Mouse (Mus musculus): ENCODE data around the gene Tmem141.

Gene Tmem141

GRCm38 (mm10) chr2:25621229-25622200 is at the start of gene Tmem141:
Tmem141 (minus strand) TSS chr2:25622005.
- in situ Hi-C loops (cut with MboI, MseI) = no loop called here

- in situ Hi-C loops (cut with MboI, MseI) = no loop called here
Measured at GRCm38 (mm10) chr2:25666516-25666915, 44.7 kb upstream of the Tmem141 start.

GRCm38 (mm10) chr2:25664125-25664524 is 42.3 kb upstream of the Tmem141 start:
- in situ Hi-C loops (cut with MboI, MseI) = loop anchor here (5.0 kb wide), 1 partner anchor 38 kb away; the partner anchor contains the start of gene Obp2a

- in situ Hi-C loops (cut with MboI, MseI) = loop anchor here (5.0 kb wide), 1 partner anchor 39 kb away; the partner anchor contains the start of gene Obp2a
Measured at GRCm38 (mm10) chr2:25663511-25663910, 41.7 kb upstream of the Tmem141 start.

GRCm38 (mm10) chr2:25661245-25661970 is 39.6 kb upstream of the Tmem141 start:
- in situ Hi-C loops (cut with MboI, MseI) = loop anchor here (5.0 kb wide), 1 partner anchor 41 kb away; the partner anchor contains the start of gene Obp2a

GRCm38 (mm10) chr2:25660279-25660678 is 38.5 kb upstream of the Tmem141 start:
- in situ Hi-C loops (cut with MboI, MseI) = loop anchor here (5.0 kb wide), 1 partner anchor 42 kb away; the partner anchor contains the start of gene Obp2a

GRCm38 (mm10) chr2:25657652-25658051 is 35.8 kb upstream of the Tmem141 start, which contains the start of gene Lcn5:
Lcn5 (plus strand) TSS chr2:25657952.
- in situ Hi-C loops (cut with MboI, MseI) = no loop called here

GRCm38 (mm10) chr2:25657246-25657645 is 35.4 kb upstream of the Tmem141 start:
- in situ Hi-C loops (cut with MboI, MseI) = no loop called here

- in situ Hi-C loops (cut with MboI, MseI) = no loop called here
Measured at GRCm38 (mm10) chr2:25656691-25657090, 34.9 kb upstream of the Tmem141 start.

- in situ Hi-C loops (cut with MboI, MseI) = loop anchor here (5.0 kb wide), 1 partner anchor 173 kb away; no protein-coding TSS in a partner anchor
Measured at GRCm38 (mm10) chr2:25654502-25654901, 32.7 kb upstream of the Tmem141 start.

GRCm38 (mm10) chr2:25652902-25653301 is 31.1 kb upstream of the Tmem141 start, which contains the start of gene Lcn8:
Lcn8 (plus strand) TSS chr2:25653120.
- in situ Hi-C loops (cut with MboI, MseI) = loop anchor here (5.0 kb wide), 1 partner anchor 174 kb away; no protein-coding TSS in a partner anchor

- in situ Hi-C loops (cut with MboI, MseI) = loop anchor here (5.0 kb wide), 1 partner anchor 272 kb away; no protein-coding TSS in a partner anchor
Measured at GRCm38 (mm10) chr2:25639890-25640289, 18.1 kb upstream of the Tmem141 start.

GRCm38 (mm10) chr2:25634046-25634445 is 12.2 kb upstream of the Tmem141 start:
- in situ Hi-C loops (cut with MboI, MseI) = no loop called here

GRCm38 (mm10) chr2:25633616-25634015 is 11.8 kb upstream of the Tmem141 start:
- in situ Hi-C loops (cut with MboI, MseI) = no loop called here

GRCm38 (mm10) chr2:25628738-25629137 is 6.9 kb upstream of the Tmem141 start:
- in situ Hi-C loops (cut with MboI, MseI) = no loop called here

GRCm38 (mm10) chr2:25627811-25628210 is 6.0 kb upstream of the Tmem141 start, which contains the start of gene Fcna:
Fcna (minus strand) TSS chr2:25628030.
- in situ Hi-C loops (cut with MboI, MseI) = no loop called here

- in situ Hi-C loops (cut with MboI, MseI) = no loop called here
Measured at GRCm38 (mm10) chr2:25625986-25626385, 4.2 kb upstream of the Tmem141 start.

GRCm38 (mm10) chr2:25620852-25621228 is 965 bp downstream of the Tmem141 start:
- in situ Hi-C loops (cut with MboI, MseI) = no loop called here

GRCm38 (mm10) chr2:25620386-25620785 is 1.4 kb downstream of the Tmem141 start:
- in situ Hi-C loops (cut with MboI, MseI) = no loop called here

GRCm38 (mm10) chr2:25617578-25617977 is 4.2 kb downstream of the Tmem141 start, which contains the start of gene Ccdc183:
Ccdc183 (minus strand) TSS chr2:25617678.
- in situ Hi-C loops (cut with MboI, MseI) = no loop called here

- in situ Hi-C loops (cut with MboI, MseI) = no loop called here
Measured at GRCm38 (mm10) chr2:25616398-25616797, 5.4 kb downstream of the Tmem141 start.

- in situ Hi-C loops (cut with MboI, MseI) = no loop called here
Measured at GRCm38 (mm10) chr2:25608671-25609070, 13.1 kb downstream of the Tmem141 start.

All from regulatory T cell (primary cell).